Mouse (Mus musculus): ENCODE data around the gene Spred1. TPM values are rescaled to one million over a fixed set of nuclear protein-coding genes. Genes with fewer than 3 reads are reported as not detected.
A peak's percentile ranks its signal among the peaks of the same experiment; 100 is the strongest.

The Spred1 gene
- polyA plus RNA-seq (2015; fragmentation: Nextera tagmentation; extraction: Ambion mirVana): 11.6 and 13.1 TPM in 2 replicates

- peak within 1 kb of the TSS; percentile 95 for H3K9ac ChIP-seq (replicated peaks)
- H3K36me3 ChIP-seq: no peaks in the 10 kb centered on the region
- H3K4me2 ChIP-seq (replicated peaks): peak within 1 kb of the TSS; percentile 72
- H3K4me3 ChIP-seq: peak within 1 kb of the TSS; percentile 81
- no peaks in the 10 kb centered on the region for H3K9me3 ChIP-seq
- H3K27ac ChIP-seq (replicated peaks): peak within 1 kb of the TSS; percentile 100
- peaks cover 34% of the 10 kb centered on the region for H3K4me1 ChIP-seq
- no peaks in the 10 kb centered on the region for H3K27me3 ChIP-seq
- WGBS: under 1% methylated on average over 84 of the region's 99 CpGs
- ATAC-seq (replicated peaks): peak; percentile 61
Observed at GRCm38 (mm10) chr2:117121212-117121983, at the start of gene Spred1. Gene Spred1, plus strand, starts transcription at chr2:117121374.

- H3K9ac ChIP-seq (replicated peaks): no peak overlapping the region
- no peaks in the 10 kb centered on the region for H3K9me3 ChIP-seq
- no peaks in the 10 kb centered on the region for H3K4me1 ChIP-seq
- no peak overlapping the region for H3K4me2 ChIP-seq (replicated peaks)
- WGBS: 91% methylated on average over 3 of the region's 3 CpGs
- H3K27ac ChIP-seq (replicated peaks): no peak overlapping the region
- ATAC-seq (replicated peaks): no peak
- H3K36me3 ChIP-seq: no peaks in the 10 kb centered on the region
- H3K27me3 ChIP-seq: no peaks in the 10 kb centered on the region
- no peak overlapping the region for H3K4me3 ChIP-seq
Observed at GRCm38 (mm10) chr2:117071596-117071995, 49.6 kb upstream of the Spred1 start.

DNA sequence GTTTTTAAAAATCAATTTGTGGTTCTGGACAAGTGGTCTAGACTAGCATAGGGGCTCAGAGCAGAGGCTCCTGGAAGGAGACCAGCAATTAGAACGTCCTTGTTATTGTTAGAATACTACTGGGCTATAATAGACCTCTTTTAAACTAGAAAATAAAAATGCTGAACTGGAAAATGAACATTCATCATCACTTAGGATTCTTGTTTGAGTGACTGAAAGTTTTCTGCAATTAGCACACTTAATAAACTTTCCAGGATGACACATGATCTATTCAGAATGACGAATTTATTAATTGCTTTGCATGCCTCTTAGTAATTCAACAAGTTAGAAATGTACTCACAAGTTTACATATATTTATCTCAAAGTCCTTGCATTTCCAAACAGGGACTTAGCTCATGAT lies 42.5 kb upstream of the Spred1 start:
- Histone ChIP-seq H3K9ac (replicated peaks) (no peak overlapping the region), H3K36me3 (no peaks in the 10 kb centered on the region), H3K9me3 (no peaks in the 10 kb centered on the region), H3K27me3 (no peaks in the 10 kb centered on the region), H3K4me1 (no peaks in the 10 kb centered on the region), H3K4me3 (no peak overlapping the region), H3K27ac (replicated peaks) (no peak overlapping the region), H3K4me2 (replicated peaks) (no peak overlapping the region)
- 60% methylated on average over 2 of the region's 2 CpGs for WGBS
- ATAC-seq (replicated peaks): no peak

- Histone ChIP-seq H3K4me1 (no peaks in the 10 kb centered on the region), H3K27ac (replicated peaks) (no peak overlapping the region), H3K27me3 (no peaks in the 10 kb centered on the region), H3K9ac (replicated peaks) (no peak overlapping the region), H3K4me2 (replicated peaks) (no peak overlapping the region), H3K36me3 (no peaks in the 10 kb centered on the region), H3K9me3 (no peaks in the 10 kb centered on the region), H3K4me3 (no peak overlapping the region)
- WGBS: 93% methylated on average over 5 of the region's 5 CpGs
- ATAC-seq (replicated peaks): no peak
Observed at GRCm38 (mm10) chr2:117079621-117080020, 41.6 kb upstream of the Spred1 start.

- Histone ChIP-seq H3K27me3 (no peaks in the 10 kb centered on the region), H3K27ac (replicated peaks) (0 out of 2 replicates have a peak overlapping the region, but pooled peaks have one; percentile 34), H3K4me1 (peaks cover 16% of the 10 kb centered on the region), H3K36me3 (no peaks in the 10 kb centered on the region), H3K4me3 (no peak overlapping the region), H3K9ac (replicated peaks) (no peak overlapping the region), H3K4me2 (replicated peaks) (no peak overlapping the region), H3K9me3 (no peaks in the 10 kb centered on the region)
- ATAC-seq (replicated peaks): no peak
- WGBS: 39% methylated on average over 12 of the region's 12 CpGs
Observed at GRCm38 (mm10) chr2:117086002-117086765, 35.0 kb upstream of the Spred1 start.

DNA sequence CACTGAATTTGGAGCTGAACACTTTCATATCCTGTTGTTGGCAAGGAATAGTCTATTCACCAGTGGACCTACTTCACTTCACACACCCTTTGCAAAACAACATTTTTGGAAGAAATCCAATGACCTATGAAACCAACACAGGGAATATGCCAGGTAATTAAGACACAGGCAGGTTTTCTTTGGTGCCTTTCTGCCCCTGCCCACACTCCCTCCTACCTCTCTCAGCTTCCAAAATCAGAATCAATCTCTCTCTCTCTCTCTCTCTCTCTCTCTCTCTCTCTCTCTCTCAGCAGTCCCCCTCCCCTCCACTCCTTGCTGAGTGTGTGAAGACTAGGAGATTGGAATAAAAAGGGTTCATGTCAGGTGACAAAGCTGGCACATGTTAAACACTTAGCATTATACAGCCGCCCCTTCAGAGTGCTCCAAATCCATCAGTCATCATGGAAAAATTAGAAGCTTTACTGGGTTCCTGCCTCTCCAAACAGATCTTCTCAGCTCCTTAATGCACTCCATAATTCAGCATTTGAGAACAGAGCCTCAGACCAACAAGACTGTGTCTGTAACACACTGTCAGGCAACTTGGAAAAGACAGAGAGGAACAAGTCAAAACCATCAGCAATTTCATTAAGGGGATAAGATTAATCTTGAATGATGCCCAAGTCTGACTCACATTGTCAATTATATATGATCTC lies 34.3 kb upstream of the Spred1 start:
- peak; percentile 81 for ATAC-seq (replicated peaks)
- no peak overlapping the region for H3K9ac ChIP-seq (replicated peaks)
- H3K9me3 ChIP-seq: no peaks in the 10 kb centered on the region
- no peak overlapping the region for H3K4me3 ChIP-seq
- 41% methylated on average over 1 of the region's 1 CpGs for WGBS
- no peak overlapping the region for H3K4me2 ChIP-seq (replicated peaks)
- H3K27ac ChIP-seq (replicated peaks): peak overlapping the region; percentile 14
- peaks cover 16% of the 10 kb centered on the region for H3K4me1 ChIP-seq
- no peaks in the 10 kb centered on the region for H3K36me3 ChIP-seq
- no peaks in the 10 kb centered on the region for H3K27me3 ChIP-seq

DNA sequence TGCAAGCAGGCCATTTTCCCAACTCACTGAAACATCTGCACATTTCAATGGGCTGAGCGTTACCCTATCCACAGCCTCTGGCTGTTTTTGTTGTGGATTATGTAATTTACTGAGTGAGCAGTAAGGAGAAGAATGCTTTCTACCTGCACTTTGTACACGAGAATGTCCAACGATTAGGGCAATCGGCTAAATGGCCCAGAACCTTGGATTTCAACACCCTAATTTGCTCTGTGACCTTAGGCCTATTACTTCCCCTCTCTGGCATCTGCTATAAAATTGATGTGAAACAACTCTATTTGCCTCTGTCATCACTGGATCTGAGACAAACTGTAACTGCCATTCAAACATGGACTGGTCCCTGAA lies 33.7 kb upstream of the Spred1 start:
- no peaks in the 10 kb centered on the region for H3K36me3 ChIP-seq
- H3K27ac ChIP-seq (replicated peaks): peak overlapping the region; percentile 14; the same call in 1 of the 2 replicates
- no peak overlapping the region for H3K4me3 ChIP-seq
- 0 out of 2 replicates have a peak, but pooled peaks have one; percentile 16 for ATAC-seq (replicated peaks)
- no peaks in the 10 kb centered on the region for H3K9me3 ChIP-seq
- 66% methylated on average over 4 of the region's 4 CpGs for WGBS
- no peaks in the 10 kb centered on the region for H3K27me3 ChIP-seq
- H3K4me1 ChIP-seq: peaks cover 16% of the 10 kb centered on the region
- H3K4me2 ChIP-seq (replicated peaks): no peak overlapping the region
- no peak overlapping the region for H3K9ac ChIP-seq (replicated peaks)

DNA sequence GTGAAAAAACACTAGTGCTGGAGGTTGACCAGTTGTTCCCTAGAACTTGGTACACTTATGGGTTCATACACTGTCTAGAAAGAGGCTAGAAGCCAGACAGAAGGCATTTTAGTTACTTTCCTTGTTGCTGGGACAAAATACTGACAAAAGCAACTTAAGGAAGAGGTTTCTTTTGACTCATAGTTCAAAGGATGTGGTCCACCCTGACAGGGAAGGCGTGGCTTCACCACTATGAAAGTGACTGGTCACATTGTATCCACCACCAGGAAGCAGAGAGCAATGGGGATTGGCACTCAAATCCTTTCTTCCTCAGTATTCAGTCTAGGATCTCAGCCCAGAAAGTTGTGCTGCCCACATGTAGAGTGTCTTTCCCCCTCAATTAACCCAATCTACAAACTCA lies 31.7 kb upstream of the Spred1 start:
- WGBS: 78% methylated on average over 1 of the region's 1 CpGs
- H3K27me3 ChIP-seq: no peaks in the 10 kb centered on the region
- no peak overlapping the region for H3K27ac ChIP-seq (replicated peaks)
- peaks cover 16% of the 10 kb centered on the region for H3K4me1 ChIP-seq
- H3K9ac ChIP-seq (replicated peaks): no peak overlapping the region
- H3K9me3 ChIP-seq: no peaks in the 10 kb centered on the region
- ATAC-seq (replicated peaks): no peak
- no peak overlapping the region for H3K4me2 ChIP-seq (replicated peaks)
- H3K36me3 ChIP-seq: no peaks in the 10 kb centered on the region
- no peak overlapping the region for H3K4me3 ChIP-seq

GRCm38 (mm10) chr2:117090061-117090460 lies 31.1 kb upstream of the Spred1 start:
- H3K27me3 ChIP-seq: no peaks in the 10 kb centered on the region
- no peaks in the 10 kb centered on the region for H3K9me3 ChIP-seq
- WGBS: 70% methylated on average over 3 of the region's 3 CpGs
- H3K36me3 ChIP-seq: no peaks in the 10 kb centered on the region
- no peak overlapping the region for H3K9ac ChIP-seq (replicated peaks)
- no peak overlapping the region for H3K4me3 ChIP-seq
- H3K4me2 ChIP-seq (replicated peaks): no peak overlapping the region
- no peak for ATAC-seq (replicated peaks)
- peaks cover 16% of the 10 kb centered on the region for H3K4me1 ChIP-seq
- no peak overlapping the region for H3K27ac ChIP-seq (replicated peaks)

- Histone ChIP-seq H3K27ac (replicated peaks) (no peak overlapping the region), H3K9me3 (no peaks in the 10 kb centered on the region), H3K4me2 (replicated peaks) (no peak overlapping the region), H3K4me3 (no peak overlapping the region), H3K4me1 (no peaks in the 10 kb centered on the region), H3K36me3 (no peaks in the 10 kb centered on the region), H3K27me3 (no peaks in the 10 kb centered on the region), H3K9ac (replicated peaks) (no peak overlapping the region)
- WGBS: 75% methylated on average over 2 of the region's 2 CpGs
- no peak for ATAC-seq (replicated peaks)
Observed at GRCm38 (mm10) chr2:117092946-117093401, 28.2 kb upstream of the Spred1 start.

DNA sequence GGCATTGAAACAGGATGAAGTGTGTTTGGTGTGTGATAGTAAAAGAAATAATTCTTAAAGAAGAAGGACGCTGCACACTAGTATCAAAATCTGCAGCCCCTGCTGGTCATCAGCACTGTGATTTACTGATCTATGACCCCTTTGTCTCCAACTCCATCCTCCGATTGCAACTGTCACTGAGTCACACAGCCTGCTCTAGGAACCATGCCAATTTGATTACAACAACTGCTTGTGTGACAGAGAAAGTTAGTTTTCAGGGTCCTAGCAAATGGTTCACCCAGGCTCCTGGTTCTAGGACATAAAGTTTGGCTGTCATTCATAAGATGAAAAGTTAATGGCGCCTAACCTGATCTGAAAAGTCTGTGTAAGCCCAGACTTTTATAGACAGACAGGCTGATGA lies 25.7 kb upstream of the Spred1 start:
- no peak for ATAC-seq (replicated peaks)
- Histone ChIP-seq H3K27ac (replicated peaks) (no peak overlapping the region), H3K4me2 (replicated peaks) (no peak overlapping the region), H3K4me3 (no peak overlapping the region), H3K36me3 (no peaks in the 10 kb centered on the region), H3K9me3 (no peaks in the 10 kb centered on the region), H3K4me1 (no peaks in the 10 kb centered on the region), H3K27me3 (no peaks in the 10 kb centered on the region), H3K9ac (replicated peaks) (no peak overlapping the region)
- 57% methylated on average over 3 of the region's 3 CpGs for WGBS

- 79% methylated on average over 5 of the region's 5 CpGs for WGBS
- H3K27ac ChIP-seq (replicated peaks): no peak overlapping the region
- ATAC-seq (replicated peaks): no peak
- no peaks in the 10 kb centered on the region for H3K4me1 ChIP-seq
- H3K27me3 ChIP-seq: no peaks in the 10 kb centered on the region
- H3K9me3 ChIP-seq: no peaks in the 10 kb centered on the region
- H3K36me3 ChIP-seq: no peaks in the 10 kb centered on the region
- no peak overlapping the region for H3K9ac ChIP-seq (replicated peaks)
- no peak overlapping the region for H3K4me3 ChIP-seq
- no peak overlapping the region for H3K4me2 ChIP-seq (replicated peaks)
Observed at GRCm38 (mm10) chr2:117097305-117097704, 23.9 kb upstream of the Spred1 start.

All from forebrain, embryonic 15.5 days (tissue).